Mouse (Mus musculus) heart, adult 2 months (tissue): ENCODE measurements around the gene Inf2.

Experiments used
- CTCF ChIP-seq: fragments of 200-600 bp; IDR thresholded peaks from 2 replicates; pipeline ENCODE4 v1.8.1; 2022; ENCODE audit warnings: antibody characterized with exemption, mild to moderate bottlenecking, moderate library complexity
- EP300 ChIP-seq: fragments of 200-500 bp; IDR thresholded peaks from 2 replicates; pipeline ENCODE4 v1.6.1; 2011; ENCODE audit warnings: low read depth, low read length, control low read depth; ENCODE audit not compliant: insufficient read depth

GRCm38 (mm10) chr12:112596454-112596853, 7.9 kb downstream of the Inf2 start:
- TF ChIP-seq CTCF (no peak), EP300 (no peak)
